Mouse (Mus musculus) neural tube, embryonic 15.5 days (tissue): Measurements from ENCODE around the gene Rnf10. TPM values are rescaled to one million over a fixed set of nuclear protein-coding genes. Genes with fewer than 3 reads are reported as not detected.
A peak's percentile ranks its signal among the peaks of the same experiment; 100 is the strongest.

ENCODE experiments used
- ATAC-seq: fragments of 200-750 bp; cut with Nextera tagmentation; 2 replicates; pipeline ENCODE4 v1.8.0; 2017; ENCODE audit warnings: mild to moderate bottlenecking, moderate TSS enrichment, moderate library complexity; ENCODE audit not compliant: low FRiP score
- H3K27ac ChIP-seq: fragments of 300-500 bp; sonication (generic); replicated peaks from 2 replicates; pipeline ENCODE4 v1.5.1; 2015; ENCODE audit warnings: mild to moderate bottlenecking, inconsistent platforms
- H3K27me3 ChIP-seq: fragments of 300-500 bp; sonication (generic); replicated peaks from 2 replicates; pipeline ENCODE4 v1.6.1; 2015; ENCODE audit warnings: inconsistent platforms
- H3K36me3 ChIP-seq: fragments of 300-500 bp; sonication (generic); 2 replicates; pipeline ENCODE4 v1.6.1; 2015; ENCODE audit warnings: inconsistent platforms
- H3K4me1 ChIP-seq: fragments of 300-500 bp; sonication (generic); 2 replicates; pipeline ENCODE4 v1.6.1; 2015; ENCODE audit warnings: inconsistent platforms
- H3K4me2 ChIP-seq: fragments of 300-500 bp; sonication (generic); 2 replicates; pipeline ENCODE4 v1.6.1; 2015; ENCODE audit warnings: inconsistent platforms, mild to moderate bottlenecking, moderate library complexity
- H3K4me3 ChIP-seq: fragments of 300-500 bp; sonication (generic); replicated peaks from 2 replicates; pipeline ENCODE4 v1.5.1; 2015; ENCODE audit warnings: mild to moderate bottlenecking, inconsistent platforms
- H3K9ac ChIP-seq: fragments of 300-500 bp; sonication (generic); replicated peaks from 2 replicates; pipeline ENCODE4 v1.6.1; 2015; ENCODE audit warnings: mild to moderate bottlenecking, inconsistent platforms
- H3K9me3 ChIP-seq: fragments of 300-500 bp; sonication (generic); replicated peaks from 2 replicates; pipeline ENCODE4 v1.6.1; 2016; ENCODE audit warnings: inconsistent platforms
- WGBS: fragments of 180-500 bp; shearing (Covaris S2); methylation state at CpG from one replicate; pipeline ENCODE4 v1.1.7; 2015; ENCODE audit warnings: mixed read lengths; 5-methylcytosine and 5-hydroxymethylcytosine counted together
- polyA plus RNA-seq: library from polyadenylated mRNA; unstranded; fragments of >200 nt; fragmentation: Nextera tagmentation; extraction: Ambion mirVana; gene quantifications from 2 replicates; pipeline ENCODE4 v1.2.1, GENCODE M21; 2015

Gene Rnf10
- polyA plus RNA-seq, 1 experiment from 2014 or later = 197 TPM

- WGBS = 71% methylated on average over 6 of the region's 6 CpGs
- peak overlapping the region; percentile 100; the same call in 1 of the 2 replicates for H3K4me3 ChIP-seq
- peaks cover 41% of the 10 kb centered on the region for H3K4me1 ChIP-seq
- no peaks in the 10 kb centered on the region for H3K9me3 ChIP-seq
- H3K4me2 ChIP-seq = peak overlapping the region; percentile 74
- H3K27me3 ChIP-seq = no peaks in the 10 kb centered on the region
- ATAC-seq = 0 out of 2 replicates have a peak, but pooled peaks have one; percentile 5
- H3K27ac ChIP-seq = peak overlapping the region; percentile 90
- H3K36me3 ChIP-seq = no peaks in the 10 kb centered on the region
- H3K9ac ChIP-seq = no peak overlapping the region; the same call in 1 of the 2 replicates
Measured at GRCm38 (mm10) chr5:115273549-115274135, 944 bp upstream of the Rnf10 start.

- peak overlapping the region; percentile 90 for H3K27ac ChIP-seq
- WGBS = under 1% methylated on average over 75 of the region's 77 CpGs
- peak; percentile 23; the same call in 1 of the 2 replicates for ATAC-seq
- H3K4me3 ChIP-seq = peak overlapping the region; percentile 100
- H3K36me3 ChIP-seq = no peaks in the 10 kb centered on the region
- peaks cover 51% of the 10 kb centered on the region for H3K4me1 ChIP-seq
- no peaks in the 10 kb centered on the region for H3K9me3 ChIP-seq
- H3K9ac ChIP-seq = peak overlapping the region; percentile 99
- no peaks in the 10 kb centered on the region for H3K27me3 ChIP-seq
- H3K4me2 ChIP-seq = peak overlapping the region; percentile 74
Measured at GRCm38 (mm10) chr5:115271931-115272811, 527 bp downstream of the Rnf10 start.

DNA sequence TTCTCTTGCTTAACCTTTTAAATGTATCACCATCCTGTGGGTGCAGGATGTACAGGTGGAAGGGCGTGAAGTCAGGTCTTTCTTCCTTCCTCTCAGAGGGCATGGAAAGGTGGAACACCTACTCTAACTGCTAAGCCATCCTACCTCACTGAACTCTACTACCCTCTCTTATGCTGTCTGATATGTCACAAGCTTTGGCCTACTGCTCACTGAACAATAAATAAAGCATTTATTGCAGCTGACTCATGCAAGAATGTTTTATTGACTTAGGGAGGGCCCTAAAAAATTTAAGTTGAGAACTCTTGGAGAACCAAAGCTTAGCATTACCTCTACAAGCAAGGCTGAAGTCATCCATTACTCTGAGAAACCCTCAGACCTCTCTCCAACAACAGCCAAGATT is 2.7 kb downstream of the Rnf10 start:
- H3K4me1 ChIP-seq = peaks cover 61% of the 10 kb centered on the region
- peak overlapping the region; percentile 74 for H3K4me2 ChIP-seq
- H3K9ac ChIP-seq = no peak overlapping the region
- no peaks in the 10 kb centered on the region for H3K27me3 ChIP-seq
- no peak overlapping the region for H3K27ac ChIP-seq
- peak overlapping the region; percentile 100; the same call in 1 of the 2 replicates for H3K4me3 ChIP-seq
- no peaks in the 10 kb centered on the region for H3K9me3 ChIP-seq
- WGBS = 89% methylated on average over 1 of the region's 1 CpGs
- ATAC-seq = no peak
- H3K36me3 ChIP-seq = no peaks in the 10 kb centered on the region

DNA sequence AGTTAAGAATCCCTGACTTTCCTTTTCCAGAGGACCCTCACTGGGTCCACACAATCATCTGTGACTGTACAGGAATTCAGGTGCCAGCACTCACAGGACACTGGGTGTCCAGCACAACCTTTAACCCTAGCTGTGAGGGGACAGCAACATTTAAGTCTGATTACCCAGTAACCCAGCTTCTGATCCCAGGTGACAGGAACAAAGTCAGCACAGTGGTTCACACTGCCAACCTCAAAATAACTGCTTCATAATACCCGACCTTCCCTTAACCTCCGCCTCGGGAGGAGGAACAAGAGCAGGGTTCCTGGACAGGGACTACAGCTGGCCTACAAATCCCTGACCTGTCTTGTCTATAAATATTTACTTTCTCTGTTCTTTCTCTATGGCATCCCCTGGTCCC is 4.4 kb downstream of the Rnf10 start:
- no peaks in the 10 kb centered on the region for H3K9me3 ChIP-seq
- H3K36me3 ChIP-seq = no peaks in the 10 kb centered on the region
- WGBS = 64% methylated on average over 3 of the region's 3 CpGs
- no peak overlapping the region for H3K27ac ChIP-seq
- H3K4me1 ChIP-seq = peaks cover 56% of the 10 kb centered on the region
- no peak for ATAC-seq
- H3K9ac ChIP-seq = no peak overlapping the region
- H3K27me3 ChIP-seq = no peaks in the 10 kb centered on the region
- no peak overlapping the region for H3K4me3 ChIP-seq
- H3K4me2 ChIP-seq = no peak overlapping the region

- 79% methylated on average over 3 of the region's 3 CpGs for WGBS
- Histone ChIP-seq H3K9ac (no peak overlapping the region), H3K9me3 (no peaks in the 10 kb centered on the region), H3K4me1 (peaks cover 52% of the 10 kb centered on the region), H3K36me3 (peaks cover 5% of the 10 kb centered on the region; the same call in 1 of the 2 replicates), H3K27ac (no peak overlapping the region), H3K4me2 (no peak overlapping the region), H3K4me3 (no peak overlapping the region), H3K27me3 (no peaks in the 10 kb centered on the region)
- ATAC-seq = no peak
Measured at GRCm38 (mm10) chr5:115267469-115268045, 5.1 kb downstream of the Rnf10 start.

DNA sequence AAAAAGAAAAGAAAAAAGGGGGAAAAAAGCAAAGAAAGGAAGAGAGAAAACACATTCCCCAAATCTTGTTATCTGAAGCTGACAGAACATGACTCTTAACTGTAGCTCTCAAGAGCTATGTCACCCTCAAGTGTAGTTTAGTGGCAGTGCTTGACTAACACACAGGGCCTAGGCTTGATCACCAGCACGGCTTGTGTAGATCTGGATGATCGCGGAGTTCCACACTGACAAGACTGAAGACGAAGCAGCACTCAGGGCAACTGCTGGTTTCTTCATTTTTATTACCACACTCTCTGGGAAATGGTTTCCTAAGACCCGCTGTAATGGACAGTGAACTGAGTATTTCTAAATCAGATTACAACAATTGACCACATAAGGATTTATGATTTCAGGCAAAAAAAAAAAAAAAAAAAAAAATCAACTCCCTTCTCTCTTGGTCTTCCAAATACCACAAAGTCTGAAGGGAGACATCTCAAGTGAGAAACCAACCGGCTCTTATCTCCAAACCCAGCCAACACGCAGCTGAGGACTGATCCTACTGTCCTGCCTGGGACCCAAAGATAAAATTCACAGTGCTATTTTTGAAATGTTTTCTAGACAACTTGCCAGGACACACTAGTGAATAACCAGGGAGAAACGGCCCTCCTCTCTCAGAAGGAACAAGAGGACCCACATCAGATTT is 5.8 kb downstream of the Rnf10 start:
- Histone ChIP-seq H3K27ac (no peak overlapping the region), H3K4me3 (no peak overlapping the region), H3K27me3 (no peaks in the 10 kb centered on the region), H3K9ac (no peak overlapping the region), H3K36me3 (peaks cover 8% of the 10 kb centered on the region; the same call in 1 of the 2 replicates), H3K4me2 (no peak overlapping the region), H3K9me3 (no peaks in the 10 kb centered on the region), H3K4me1 (peaks cover 52% of the 10 kb centered on the region)
- 84% methylated on average over 8 of the region's 8 CpGs for WGBS
- no peak for ATAC-seq

- no peak for ATAC-seq
- no peaks in the 10 kb centered on the region for H3K27me3 ChIP-seq
- no peak overlapping the region for H3K4me3 ChIP-seq
- 94% methylated on average over 5 of the region's 5 CpGs for WGBS
- H3K4me2 ChIP-seq = no peak overlapping the region
- peaks cover 8% of the 10 kb centered on the region; the same call in 1 of the 2 replicates for H3K36me3 ChIP-seq
- no peak overlapping the region for H3K27ac ChIP-seq
- no peaks in the 10 kb centered on the region for H3K9me3 ChIP-seq
- no peak overlapping the region for H3K9ac ChIP-seq
- peaks cover 47% of the 10 kb centered on the region for H3K4me1 ChIP-seq
Measured at GRCm38 (mm10) chr5:115266340-115266739, 6.4 kb downstream of the Rnf10 start.

GRCm38 (mm10) chr5:115262502-115263291 is 10.0 kb downstream of the Rnf10 start:
- 85% methylated on average over 14 of the region's 14 CpGs for WGBS
- no peak overlapping the region for H3K27ac ChIP-seq
- peaks cover 13% of the 10 kb centered on the region for H3K4me1 ChIP-seq
- no peaks in the 10 kb centered on the region for H3K27me3 ChIP-seq
- no peak overlapping the region for H3K4me2 ChIP-seq
- no peak for ATAC-seq
- H3K4me3 ChIP-seq = no peak overlapping the region
- no peaks in the 10 kb centered on the region for H3K9me3 ChIP-seq
- no peak overlapping the region for H3K9ac ChIP-seq
- H3K36me3 ChIP-seq = peaks cover 32% of the 10 kb centered on the region

- H3K4me2 ChIP-seq = no peak overlapping the region
- H3K4me1 ChIP-seq = peaks cover 10% of the 10 kb centered on the region
- no peak for ATAC-seq
- H3K27me3 ChIP-seq = no peaks in the 10 kb centered on the region
- H3K36me3 ChIP-seq = peaks cover 40% of the 10 kb centered on the region
- no peak overlapping the region for H3K4me3 ChIP-seq
- no peak overlapping the region for H3K9ac ChIP-seq
- 88% methylated on average over 1 of the region's 1 CpGs for WGBS
- H3K9me3 ChIP-seq = no peaks in the 10 kb centered on the region
- H3K27ac ChIP-seq = no peak overlapping the region
Measured at GRCm38 (mm10) chr5:115261880-115262279, 10.8 kb downstream of the Rnf10 start.

DNA sequence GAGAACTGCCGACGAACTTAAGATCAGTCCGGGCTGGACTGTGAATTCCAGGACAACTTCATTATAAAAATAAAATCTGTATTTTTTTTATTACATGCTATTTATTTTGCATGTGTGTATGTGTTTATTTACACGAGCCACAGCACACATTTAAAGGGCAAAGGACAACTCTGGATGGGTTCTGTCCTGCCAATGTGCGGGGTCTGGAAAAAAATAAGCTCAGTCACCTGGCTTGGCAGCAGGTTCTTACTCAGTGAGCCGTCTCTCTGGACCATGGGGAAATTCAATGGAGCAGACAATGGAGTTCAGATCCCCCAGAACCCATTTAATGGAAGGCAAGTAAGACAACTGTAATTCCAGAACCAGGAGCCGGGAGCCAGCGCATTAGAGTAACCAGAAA is 11.6 kb downstream of the Rnf10 start:
- H3K4me1 ChIP-seq = peaks cover 2% of the 10 kb centered on the region
- H3K27me3 ChIP-seq = no peaks in the 10 kb centered on the region
- H3K4me3 ChIP-seq = no peak overlapping the region
- H3K27ac ChIP-seq = no peak overlapping the region
- no peak for ATAC-seq
- peaks cover 47% of the 10 kb centered on the region for H3K36me3 ChIP-seq
- 85% methylated on average over 8 of the region's 8 CpGs for WGBS
- H3K4me2 ChIP-seq = no peak overlapping the region
- no peaks in the 10 kb centered on the region for H3K9me3 ChIP-seq
- H3K9ac ChIP-seq = no peak overlapping the region

DNA sequence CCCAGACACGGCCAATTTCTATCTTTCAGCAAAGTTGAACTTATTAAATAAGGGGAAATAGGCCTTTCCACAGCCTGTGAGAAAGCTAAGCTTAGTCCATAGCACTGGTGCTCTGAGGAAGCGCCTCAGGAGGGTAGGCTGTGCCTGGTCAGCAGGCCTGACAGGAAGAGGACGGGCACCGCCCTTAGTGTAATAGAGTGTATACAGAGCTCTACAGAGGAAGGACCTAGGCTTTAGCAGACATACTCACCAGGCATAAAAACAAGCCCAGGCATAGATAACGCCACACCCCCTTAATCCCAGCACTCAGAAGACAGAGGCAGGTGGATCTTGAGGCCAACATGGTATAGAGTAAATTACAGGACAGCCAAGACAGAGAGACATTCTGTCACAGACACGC is 12.3 kb downstream of the Rnf10 start:
- Histone ChIP-seq H3K36me3 (peaks cover 55% of the 10 kb centered on the region), H3K4me3 (no peak overlapping the region), H3K9ac (no peak overlapping the region), H3K9me3 (no peaks in the 10 kb centered on the region), H3K4me2 (no peak overlapping the region), H3K27ac (no peak overlapping the region), H3K4me1 (no peaks in the 10 kb centered on the region), H3K27me3 (no peaks in the 10 kb centered on the region)
- WGBS = 85% methylated on average over 6 of the region's 6 CpGs
- no peak for ATAC-seq
